Mouse (Mus musculus) megakaryocyte, embryonic 14.5 days (primary cell): Measurements from ENCODE around the gene Zbtb22.

Source experiments
- FLI1 ChIP-seq: IDR thresholded peaks from 2 replicates; pipeline ENCODE4 v1.6.1; 2012; ENCODE audit warnings: low read length, inconsistent platforms, mixed read lengths
- GATA1 ChIP-seq: IDR thresholded peaks from 3 replicates; pipeline ENCODE4 v1.6.1; 2012; ENCODE audit warnings: mixed read lengths, low read length, inconsistent platforms, borderline replicate concordance

GRCm38 (mm10) chr17:33914969-33915391, 724 bp upstream of the Zbtb22 start:
- TF ChIP-seq GATA1 (no peak), FLI1 (no peak)
